Mouse (Mus musculus) telencephalon, adult 2 months (tissue): ENCODE measurements around the gene Zfp384.
A peak's percentile ranks its signal among the peaks of the same experiment; 100 is the strongest.
"Not testable (repeated sequence)": the region's sequence is repeated elsewhere in the genome, so short reads cannot be mapped to it uniquely, and the experiment has no call there.

Experiments
- DNase-seq: peaks from one replicate; pipeline ENCODE4 v3.0.0-alpha.2; 2011; ENCODE audit warnings: low read depth, low spot score

Gene Zfp384

DNA sequence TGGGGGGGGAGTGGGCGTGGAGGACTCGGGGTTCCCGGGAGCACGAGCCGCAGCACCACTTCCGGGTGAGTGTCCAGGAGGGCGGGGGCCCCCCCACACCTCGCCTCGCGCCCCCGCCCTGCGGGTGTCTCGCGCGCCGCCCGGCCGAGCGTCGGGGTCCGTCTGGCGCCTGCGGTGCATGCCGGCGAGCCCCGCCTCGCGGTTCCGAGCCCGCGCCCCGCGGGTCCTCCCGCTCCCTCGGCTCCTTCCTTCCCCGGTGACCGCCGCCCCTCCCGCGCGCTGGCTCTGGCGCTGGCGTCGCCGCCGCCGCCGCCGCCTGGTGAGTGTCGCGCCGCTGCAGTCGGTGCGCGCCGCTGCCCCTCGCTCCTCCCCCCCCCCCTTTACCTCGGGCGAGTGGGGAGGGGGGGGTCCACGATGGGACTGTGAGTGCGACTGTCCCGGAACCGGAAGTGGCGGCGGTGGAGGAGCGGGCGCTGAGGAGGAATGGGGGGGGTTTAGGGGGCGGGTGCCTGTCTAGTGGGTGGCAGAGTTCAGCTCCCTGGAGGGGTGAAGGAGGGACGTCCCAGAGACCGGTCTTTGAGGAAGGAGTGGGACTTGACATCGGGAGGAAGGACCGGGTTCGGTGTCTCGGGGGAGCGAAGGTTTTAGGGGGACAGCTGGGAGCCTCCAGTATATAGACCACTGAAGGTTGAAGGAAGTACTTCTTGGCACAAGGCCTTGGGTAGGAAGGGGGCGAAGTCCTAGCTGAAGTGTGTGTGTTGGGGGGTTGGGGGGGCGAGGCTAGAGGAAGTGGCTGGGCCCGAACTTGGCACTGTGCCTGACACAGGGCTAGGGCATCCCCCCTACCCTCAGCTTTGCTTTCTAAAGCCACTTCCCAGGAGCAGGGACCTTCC lies 482 bp downstream of the Zfp384 start:
- DNase-seq, result peak; percentile 75

DNA sequence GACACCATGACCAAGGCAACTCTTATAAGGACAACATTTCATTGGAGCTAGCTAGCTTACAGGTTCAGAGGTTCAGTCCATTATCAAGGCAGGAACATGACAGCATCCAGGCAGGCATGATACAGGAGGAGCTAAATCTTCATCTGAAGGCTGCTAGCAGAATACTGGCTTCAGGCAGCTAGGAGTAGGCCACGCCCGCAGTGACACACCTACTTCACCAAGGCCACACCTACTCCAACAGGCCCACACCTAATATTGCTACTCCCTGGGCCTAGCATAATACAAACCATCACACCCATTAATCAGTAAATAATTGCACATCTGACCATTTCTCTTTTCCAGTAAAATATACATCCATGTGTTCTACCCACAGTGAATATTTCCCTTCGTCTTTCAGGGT lies 8.7 kb downstream of the Zfp384 start:
- no peak for DNase-seq

DNA sequence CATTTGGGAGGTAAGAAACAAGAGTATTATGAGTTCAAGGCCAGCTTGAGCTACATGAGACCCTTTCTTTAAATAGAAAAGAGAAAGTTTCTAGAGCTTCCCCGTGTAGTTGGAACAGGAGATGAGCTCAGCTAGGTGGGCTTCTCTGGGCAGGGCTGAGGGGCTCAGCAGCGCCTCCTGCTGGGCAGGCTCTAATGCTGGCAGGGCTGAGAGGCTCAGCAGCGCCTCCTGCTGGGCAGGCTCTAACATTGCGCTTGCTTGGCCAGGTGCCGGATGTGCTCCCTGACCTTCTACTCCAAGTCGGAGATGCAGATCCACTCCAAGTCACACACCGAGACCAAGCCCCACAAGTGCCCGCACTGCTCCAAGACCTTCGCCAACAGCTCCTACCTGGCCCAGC lies 21.6 kb downstream of the Zfp384 start:
- not testable (repeated sequence) for DNase-seq

DNA sequence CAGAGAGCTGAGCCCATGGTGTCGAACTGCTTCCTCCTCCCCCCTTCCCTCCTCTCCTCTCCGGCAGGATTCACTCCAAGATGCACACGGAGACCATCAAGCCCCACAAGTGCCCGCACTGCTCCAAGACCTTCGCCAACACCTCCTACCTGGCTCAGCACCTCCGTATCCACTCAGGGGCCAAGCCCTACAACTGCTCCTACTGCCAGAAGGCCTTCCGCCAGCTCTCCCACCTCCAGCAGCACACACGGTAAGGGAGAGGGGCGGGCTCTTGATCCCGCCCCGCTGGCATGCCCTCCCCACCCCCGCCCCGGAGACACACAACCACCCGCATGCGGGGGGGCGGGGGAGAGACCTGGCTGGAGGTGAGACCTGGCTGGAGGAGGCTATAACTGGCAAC lies 22.7 kb downstream of the Zfp384 start:
- no peak for DNase-seq

DNA sequence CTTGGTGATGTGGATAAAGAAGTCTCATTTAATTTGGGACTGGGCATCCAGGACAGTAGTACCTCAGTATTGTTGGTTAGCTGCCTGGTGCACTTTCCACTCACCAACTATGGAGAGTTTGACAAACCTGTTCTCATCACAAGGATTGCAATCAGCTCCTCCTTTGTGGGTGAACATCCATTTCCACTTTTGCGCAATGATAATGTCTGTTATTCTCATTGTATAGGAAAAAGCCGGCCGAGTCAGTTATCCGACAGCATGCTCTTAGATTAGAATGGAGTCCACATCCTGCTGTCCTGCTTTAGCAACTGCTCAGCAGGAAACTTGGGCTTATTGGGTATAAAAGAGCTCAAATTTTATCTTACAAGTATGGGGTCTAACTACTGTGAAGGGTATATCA lies 29.7 kb downstream of the Zfp384 start:
- no peak for DNase-seq

DNA sequence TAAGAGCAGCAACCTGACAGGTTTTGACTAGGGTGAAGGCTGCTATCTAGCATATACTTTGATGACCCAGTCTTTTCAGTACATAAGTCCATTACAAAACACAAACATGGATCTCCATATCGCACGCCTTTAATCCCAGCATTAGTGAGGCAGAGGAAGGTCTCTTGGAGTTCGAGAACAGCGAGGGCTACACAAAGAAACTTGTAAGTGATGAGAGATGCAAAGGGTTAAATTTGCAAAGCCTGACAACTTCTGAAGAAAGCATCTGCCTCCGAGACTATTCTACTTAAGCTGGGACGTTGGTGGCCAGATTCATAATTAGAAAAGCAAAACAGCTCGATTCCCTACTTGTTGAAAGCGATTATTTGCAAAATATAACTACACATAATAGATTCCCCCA lies 30.2 kb downstream of the Zfp384 start:
- DNase-seq, result no peak

DNA sequence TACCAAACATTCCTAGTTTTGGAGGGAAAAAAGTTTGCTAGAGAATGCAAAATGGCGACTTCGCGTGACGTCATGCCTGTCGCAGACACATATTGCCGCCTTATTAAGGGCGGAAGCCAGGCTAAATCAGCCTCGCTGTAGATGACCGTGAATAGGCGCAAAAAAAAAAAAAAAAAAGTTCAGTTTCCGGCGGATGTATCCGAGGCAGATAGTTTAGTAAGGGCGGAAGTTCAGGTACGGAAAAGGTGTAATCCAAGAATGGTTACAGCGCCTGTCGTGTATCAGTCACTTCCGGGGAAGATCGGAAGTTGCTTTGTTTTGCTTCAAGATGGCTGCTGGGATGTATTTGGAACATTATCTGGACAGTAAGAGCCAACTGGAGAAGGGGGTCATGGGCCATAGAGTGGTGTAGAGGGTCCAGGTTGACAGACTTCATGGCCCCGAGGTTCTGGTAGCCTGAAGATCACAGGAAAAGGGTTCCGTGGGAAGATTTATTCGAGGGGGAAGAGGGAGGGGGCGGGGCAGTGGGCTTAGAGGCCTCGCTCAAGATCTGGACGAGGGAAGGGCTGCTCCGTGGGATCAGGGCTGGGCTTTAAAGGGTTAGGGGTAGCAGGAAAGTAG lies 30.7 kb downstream of the Zfp384 start, which contains the start of gene Ing4:
Ing4 (plus strand) TSS at position 228 of the 621 bp plus-strand sequence.
- DNase-seq, result peak; percentile 100

DNA sequence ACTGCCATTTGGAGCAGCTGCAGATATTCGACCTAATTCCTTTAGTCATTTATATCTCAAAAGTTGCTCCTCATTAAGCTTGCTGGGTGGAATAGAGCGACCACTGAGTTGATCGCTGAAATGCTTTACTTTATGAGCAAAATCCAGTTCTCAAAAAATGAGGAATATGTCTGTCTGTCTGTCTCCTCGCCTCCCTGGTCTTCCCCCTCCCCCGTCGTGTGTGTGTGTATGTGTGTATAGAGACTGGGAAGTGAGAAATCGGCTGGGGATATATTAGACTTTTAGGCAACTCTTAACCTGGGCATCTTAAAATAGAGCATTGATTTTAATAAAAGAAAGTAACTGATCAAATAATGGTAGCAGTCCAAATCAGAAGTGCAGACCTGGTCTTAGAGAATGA lies 31.3 kb downstream of the Zfp384 start:
- no peak for DNase-seq

DNA sequence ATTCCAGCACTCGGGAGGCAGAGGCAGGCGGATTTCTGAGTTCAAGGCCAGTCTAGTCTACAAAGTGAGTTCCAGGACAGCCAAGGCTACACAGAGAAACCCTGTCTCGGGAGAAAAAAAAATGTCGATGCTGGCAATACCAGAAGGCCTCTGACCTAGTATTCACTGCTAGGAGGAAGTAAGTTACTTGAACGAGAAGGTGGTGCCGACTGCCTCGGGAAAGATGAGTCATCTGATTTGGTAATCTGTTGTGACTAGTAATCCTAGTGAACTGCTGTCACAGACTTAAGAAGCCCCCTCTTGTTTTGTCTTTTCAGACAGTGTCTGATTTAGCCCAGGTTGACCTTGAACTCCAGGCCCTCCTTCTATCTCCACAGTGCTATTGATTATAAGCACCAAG lies 32.1 kb downstream of the Zfp384 start:
- DNase-seq, result no peak

DNA sequence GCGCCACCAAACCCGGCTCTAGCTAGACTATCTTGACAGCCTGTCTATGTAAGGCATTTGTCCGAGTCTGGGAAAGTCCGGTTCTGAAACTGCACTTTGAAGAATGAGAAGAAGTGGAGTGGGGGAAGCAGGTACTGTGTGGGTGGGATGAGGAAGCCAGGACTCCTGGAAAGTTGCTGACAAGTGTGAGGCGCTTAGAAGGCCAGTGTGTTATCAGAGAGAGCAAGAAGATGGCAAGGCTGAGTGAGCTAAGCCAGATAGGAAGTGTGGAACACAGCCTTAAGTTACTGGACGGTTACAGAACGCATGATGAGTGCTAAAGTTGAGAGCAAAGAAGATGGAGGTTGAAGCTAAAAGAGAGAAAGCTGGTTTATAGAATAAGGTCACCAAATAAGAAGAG lies 33.1 kb downstream of the Zfp384 start:
- no peak for DNase-seq

DNA sequence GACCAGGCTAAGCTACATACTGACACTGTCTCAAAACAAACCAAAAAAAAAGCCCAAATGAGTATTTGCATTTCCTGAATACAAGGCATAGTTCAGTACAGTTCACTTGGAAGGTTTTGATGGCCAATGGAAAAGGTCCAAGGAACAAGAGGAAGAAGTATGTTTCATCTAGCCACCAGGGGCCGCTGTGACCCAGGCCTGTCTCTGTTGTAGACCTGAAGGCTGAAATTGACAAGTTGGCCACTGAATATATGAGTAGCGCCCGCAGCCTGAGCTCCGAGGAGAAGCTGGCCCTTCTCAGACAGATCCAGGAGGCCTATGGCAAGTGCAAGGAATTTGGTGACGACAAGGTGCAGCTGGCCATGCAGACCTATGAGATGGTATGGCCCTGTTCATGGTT lies 37.7 kb downstream of the Zfp384 start:
- peak; percentile 48 for DNase-seq

DNA sequence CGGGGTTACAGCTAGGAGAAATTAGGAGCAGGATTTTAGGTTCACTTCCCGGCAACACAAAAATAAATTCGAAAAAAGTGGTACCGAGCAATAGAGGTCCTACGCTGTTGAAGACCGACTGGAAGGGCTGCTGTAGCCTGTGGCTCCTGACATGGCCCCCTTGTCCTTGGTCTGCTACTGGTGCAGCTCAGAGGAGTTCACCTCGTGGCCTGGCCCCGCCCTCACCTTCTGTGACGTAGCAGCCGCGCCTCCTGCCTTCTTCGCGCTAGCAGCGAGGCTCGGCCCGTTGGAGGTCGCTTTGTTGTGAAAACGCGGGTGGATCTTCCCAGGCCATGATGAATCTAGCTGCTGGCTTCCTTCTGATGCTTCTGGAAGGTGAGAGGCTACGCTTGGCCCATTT lies 40.7 kb downstream of the Zfp384 start, which contains the start of gene Acrbp:
Acrbp (plus strand) TSS at position 12 of the 400 bp plus-strand sequence.
- no peak for DNase-seq

DNA sequence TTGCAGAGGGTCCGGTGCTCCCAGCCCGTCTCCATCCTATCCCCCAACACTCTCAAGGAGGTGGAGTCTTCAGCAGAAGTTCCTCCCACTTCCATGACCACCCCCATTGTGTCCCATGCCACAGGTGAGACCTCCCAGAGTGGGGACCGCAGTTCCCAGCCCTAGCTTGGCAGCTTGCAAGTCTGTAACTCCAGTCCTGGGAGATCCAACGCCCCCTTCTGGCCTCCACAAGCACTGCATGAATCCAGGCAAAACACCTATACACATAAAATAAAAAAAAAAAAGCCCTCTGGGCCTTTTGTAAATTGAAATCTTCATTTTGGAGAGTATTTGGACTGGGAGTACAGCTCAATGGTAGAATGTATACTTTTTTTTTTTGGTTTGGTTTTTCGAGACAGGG lies 42.3 kb downstream of the Zfp384 start:
- no peak for DNase-seq

DNA sequence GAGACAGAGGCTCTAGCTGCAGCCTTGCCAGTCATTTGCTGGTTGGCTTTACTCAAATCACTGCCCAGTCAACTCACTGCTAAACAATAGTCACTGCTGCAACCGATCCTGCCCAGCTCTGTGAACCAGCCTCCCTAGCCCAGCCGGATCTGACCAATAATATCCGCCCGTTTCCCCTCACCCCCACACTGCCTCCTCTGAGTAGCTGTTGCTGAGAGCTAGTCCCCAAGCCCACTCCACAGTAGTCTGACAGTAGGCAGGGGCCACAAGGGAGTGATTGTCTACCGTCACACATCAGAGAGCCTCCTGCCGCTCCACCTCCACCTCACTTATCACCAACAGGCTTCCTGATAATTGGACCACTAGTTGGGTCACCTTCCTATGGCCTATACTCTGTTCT lies 52.5 kb downstream of the Zfp384 start:
- no peak for DNase-seq

DNA sequence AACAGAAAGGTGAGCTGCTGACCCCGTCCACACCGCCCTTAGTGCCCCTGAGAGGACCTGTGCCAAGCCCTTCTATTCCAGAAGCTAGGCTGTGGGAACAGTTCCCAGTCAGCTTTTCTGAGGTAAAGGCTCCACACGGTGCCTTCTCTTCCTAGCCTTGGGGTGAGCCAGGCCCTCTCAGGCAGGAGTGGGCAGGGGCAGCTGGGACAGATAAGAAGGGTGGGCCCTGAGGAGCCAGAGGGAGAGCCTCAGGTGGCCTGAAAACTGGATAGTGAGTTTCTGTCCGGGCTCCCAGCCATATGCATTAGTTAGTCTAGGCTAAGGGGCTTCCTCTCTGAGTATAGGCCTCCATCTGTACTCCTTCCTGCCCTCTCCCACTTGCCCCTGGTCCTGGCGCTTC lies 53.6 kb downstream of the Zfp384 start:
- DNase-seq, result no peak

DNA sequence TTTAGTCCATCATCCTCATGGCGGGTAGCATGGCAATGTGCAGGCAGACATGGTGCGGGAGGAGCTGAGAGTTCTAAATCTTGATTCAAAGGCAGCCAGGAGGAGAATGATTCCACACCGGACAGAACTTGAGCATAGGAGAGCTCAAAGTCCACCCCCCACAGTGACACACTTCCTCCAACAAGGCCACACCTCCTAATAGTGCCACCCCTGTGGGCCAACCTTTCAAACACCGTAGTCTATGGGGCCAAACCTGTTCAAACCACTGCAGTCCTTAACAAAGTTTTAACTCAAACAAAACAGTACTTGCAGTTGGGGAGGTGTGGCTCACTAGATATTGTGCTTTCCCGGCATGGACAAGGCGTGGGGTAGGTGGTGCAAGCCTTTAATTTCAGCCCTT lies 55.0 kb downstream of the Zfp384 start:
- no peak for DNase-seq

DNA sequence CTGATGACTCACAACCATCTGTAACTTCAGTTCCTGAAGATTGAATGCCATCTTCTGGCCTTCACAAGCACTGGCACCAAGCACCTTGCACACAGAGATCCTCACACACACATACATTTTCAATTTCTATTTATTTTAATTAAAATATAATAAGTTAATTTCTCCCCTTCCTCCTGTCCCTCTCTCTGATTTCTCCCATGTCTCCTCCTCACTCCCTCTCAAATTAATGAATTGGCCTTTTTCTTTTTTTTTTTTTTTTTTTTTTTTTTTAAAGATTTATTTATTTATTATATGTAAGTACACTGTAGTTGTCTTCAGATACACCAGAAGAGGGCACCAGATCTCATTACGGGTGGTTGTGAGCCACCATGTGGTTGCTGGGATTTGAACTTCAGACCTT lies 56.3 kb downstream of the Zfp384 start:
- DNase-seq, result not testable (repeated sequence)

DNA sequence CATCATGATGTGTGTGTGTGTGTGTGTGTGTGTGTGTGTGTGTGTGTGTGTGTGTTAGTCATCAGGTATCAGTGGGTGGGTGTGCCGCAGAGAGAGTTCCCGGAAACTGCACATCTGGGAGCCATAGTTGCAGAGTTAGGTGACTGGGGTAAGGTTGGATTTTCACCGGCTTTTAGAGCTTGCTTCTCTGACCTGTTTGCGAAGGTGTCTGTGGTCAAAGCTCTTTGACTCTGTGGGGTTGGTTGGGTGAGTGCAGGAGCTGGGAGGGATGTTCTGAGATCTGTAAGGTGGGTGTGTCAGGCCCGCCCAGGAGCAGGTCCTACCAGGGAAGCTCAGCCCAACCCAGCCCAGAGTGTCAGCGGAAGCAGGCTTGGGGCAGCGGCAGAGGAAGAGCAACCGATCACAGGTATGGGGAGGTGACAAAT lies 58.6 kb downstream of the Zfp384 start, which contains the start of gene Lpar5:
Lpar5 (plus strand) TSS at position 350 of the 425 bp plus-strand sequence.
- no peak for DNase-seq

DNA sequence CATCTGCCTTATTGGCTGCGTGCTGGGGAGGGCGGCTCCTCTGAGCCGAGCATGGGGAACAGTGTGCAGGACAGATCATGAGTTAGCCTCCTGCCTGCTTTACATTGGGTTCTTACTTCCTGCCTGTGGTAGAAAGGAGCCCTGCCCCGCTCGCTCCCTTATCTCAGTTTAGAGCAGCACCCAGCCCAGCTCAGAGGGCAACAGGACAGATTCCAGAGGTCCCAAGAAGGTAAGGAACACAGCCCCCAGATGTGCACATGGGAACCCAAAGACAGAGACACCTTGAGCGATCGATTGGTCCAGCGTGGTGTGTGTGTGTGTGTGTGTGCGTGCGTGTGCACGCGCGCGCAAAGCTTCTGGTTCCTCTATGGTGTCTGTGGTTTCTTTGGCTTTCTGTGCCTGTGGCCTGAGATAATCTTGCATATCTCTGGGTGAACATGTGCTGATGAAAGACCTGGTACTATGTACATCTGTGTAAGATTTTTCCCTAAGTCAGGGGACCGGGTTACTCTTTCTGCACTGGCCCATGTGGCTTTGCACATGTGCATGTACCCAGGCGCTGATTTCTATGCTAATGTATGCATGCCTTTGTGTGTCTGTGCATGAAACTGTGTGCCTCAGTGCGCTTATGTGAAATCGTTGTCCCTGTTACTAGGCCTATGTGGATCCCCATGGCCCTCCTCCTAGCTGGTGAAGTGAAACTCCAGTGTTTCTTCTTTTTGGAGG lies 62.4 kb downstream of the Zfp384 start:
- DNase-seq, result no peak

DNA sequence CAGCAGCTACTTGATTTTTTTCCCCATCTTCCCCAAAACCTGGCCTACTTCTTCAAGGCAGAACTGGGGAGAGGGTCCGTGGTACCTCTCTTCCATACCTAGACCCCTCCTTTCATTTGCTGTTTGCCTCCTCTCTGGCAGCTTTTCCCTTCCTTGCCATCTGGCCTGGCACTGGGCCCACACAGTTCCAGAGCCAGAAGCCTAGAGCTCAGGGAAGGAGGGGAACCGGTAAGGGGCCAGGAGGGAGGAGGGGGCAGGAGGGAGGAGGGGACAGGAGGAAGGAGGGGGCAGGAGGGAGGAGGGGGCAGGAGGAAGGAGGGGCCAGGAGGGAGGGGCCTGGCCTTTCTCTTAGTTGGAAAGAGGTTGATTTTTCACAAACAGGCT lies 62.9 kb downstream of the Zfp384 start:
- DNase-seq, result peak; percentile 29

DNA sequence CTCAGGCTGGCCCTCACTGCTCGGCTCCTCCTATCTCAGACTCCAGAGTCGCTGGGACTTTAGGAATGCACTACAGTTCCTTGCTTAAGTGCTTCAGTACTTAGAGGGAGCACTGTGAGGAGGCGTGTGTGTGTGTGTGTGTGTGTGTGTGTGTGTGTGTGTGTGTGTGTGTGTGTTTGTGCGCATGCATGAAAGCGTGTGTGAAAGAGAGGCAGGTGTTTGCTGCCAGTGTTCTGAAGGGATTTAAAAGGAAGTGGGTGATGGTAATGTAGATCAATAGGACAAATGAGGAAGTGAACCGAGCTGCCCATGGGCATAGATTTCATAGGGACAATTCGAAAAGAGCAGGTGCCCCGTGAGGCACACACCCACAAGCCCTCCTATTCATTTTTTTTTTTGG lies 64.9 kb downstream of the Zfp384 start:
- DNase-seq, result no peak

DNA sequence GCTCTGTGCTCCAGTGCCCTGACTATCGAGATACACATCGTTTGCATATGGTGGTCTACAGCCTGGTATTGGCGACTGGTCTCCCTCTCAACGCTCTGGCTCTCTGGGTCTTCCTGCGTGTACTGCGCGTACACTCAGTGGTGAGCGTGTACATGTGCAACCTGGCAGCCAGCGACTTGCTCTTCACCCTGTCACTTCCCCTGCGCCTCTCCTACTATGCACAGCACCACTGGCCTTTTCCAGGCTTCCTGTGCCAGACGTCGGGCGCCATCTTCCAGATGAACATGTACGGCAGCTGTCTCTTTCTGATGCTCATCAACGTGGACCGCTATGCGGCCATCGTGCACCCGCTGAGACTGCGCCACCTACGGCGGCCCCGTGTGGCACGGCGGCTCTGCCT lies 72.4 kb downstream of the Zfp384 start:
- DNase-seq, result no peak
